Comparison of ENCODE assay signal across 9 mouse cellular contexts in the genomic region with DNA sequence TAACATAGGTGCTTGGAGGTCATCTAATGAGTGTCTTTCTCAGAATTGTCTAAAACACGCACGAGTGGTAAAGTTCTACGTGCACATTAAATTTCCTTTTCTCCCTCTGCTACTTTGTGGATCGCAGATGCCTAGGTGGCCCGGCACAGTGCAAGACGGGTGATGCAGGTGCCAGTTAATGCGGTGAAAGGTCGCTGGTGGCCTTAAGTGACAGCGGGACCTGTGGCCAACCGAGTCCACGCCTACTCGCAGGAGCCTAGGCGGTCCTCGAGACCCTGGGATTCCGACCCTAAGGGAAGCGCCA. TPM values are rescaled to one million over a fixed set of nuclear protein-coding genes. Genes with fewer than 3 reads are reported as not detected.
DNase-seq lines count a peak whose midpoint lies in the region; ATAC-seq lines count a peak whose summit lies in the region.
"Had no signal": no experiment of that assay in that cellular context is flagged by ENCODE, and none has a peak within 500 bp of the region (broad histone marks: within the 10 kb centered on the region; RNA-seq: fewer than 3 reads in every experiment).

No protein-coding gene starts in this region.

- no peak for DNase-seq in kidney, adult 9 months
- no peak for DNase-seq in layer of hippocampus, adult 9-11 months
- DNase-seq in spleen, postnatal 4 days (ENCODE audit: low spot score in 2 of 2), result no peak
- DNase-seq in right cerebral cortex, postnatal 36 days (ENCODE audit: low spot score in 2 of 2), result no peak

- ATAC-seq in kidney, embryonic 14.5 days (ENCODE audit: low FRiP score, low TSS enrichment), result no peak
- peak; percentile 32; the same call in 1 of the 2 replicates for ATAC-seq in common myeloid progenitor, adult 5-6 weeks (replicated peaks; ENCODE audit: low read depth, poor library complexity, severe bottlenecking)
- ATAC-seq in hindbrain, embryonic 16.5 days, result no peak
- no peak for ATAC-seq in midbrain, embryonic 16.5 days

- H3K4me1 ChIP-seq in kidney, embryonic 14.5 days (ENCODE audit: control insufficient read depth, insufficient read depth, low read length), result 0 out of 2 replicates have a peak, but pooled peaks cover 5% of the 10 kb centered on the region
- H3K4me1 ChIP-seq in hindbrain, embryonic 16.5 days (ENCODE audit: control insufficient read depth, insufficient read depth, low read depth, low read length), result peaks cover 11% of the 10 kb centered on the region
- peaks cover 12% of the 10 kb centered on the region for H3K4me1 ChIP-seq in midbrain, embryonic 16.5 days (ENCODE audit: control insufficient read depth, insufficient read depth, low read length)

- H3K4me3 ChIP-seq in kidney, embryonic 14.5 days (ENCODE audit: low read length), result peak overlapping the region; percentile 63
- peak overlapping the region; percentile 53 for H3K4me3 ChIP-seq in hindbrain, embryonic 16.5 days (ENCODE audit: low read length)
- H3K4me3 ChIP-seq in midbrain, embryonic 16.5 days (ENCODE audit: low read depth, low read length), result peak overlapping the region; percentile 71

- no peaks in the 10 kb centered on the region for H3K27me3 ChIP-seq in kidney, embryonic 14.5 days (ENCODE audit: control insufficient read depth, insufficient read depth, low read length)
- no peaks in the 10 kb centered on the region for H3K27me3 ChIP-seq in hindbrain, embryonic 16.5 days (replicated peaks; ENCODE audit: control insufficient read depth, insufficient read depth, low read length)
- no peaks in the 10 kb centered on the region for H3K27me3 ChIP-seq in midbrain, embryonic 16.5 days (ENCODE audit: control insufficient read depth, insufficient read depth, low read depth, low read length)
- H3K27me3 ChIP-seq: Patski had no signal

- WGBS in kidney, embryonic 14.5 days, result 6% methylated on average over 16 of the region's 16 CpGs
- WGBS in hindbrain, embryonic 16.5 days, result 6% methylated on average over 16 of the region's 16 CpGs
- 5% methylated on average over 16 of the region's 16 CpGs for whole genome bisulfite sequencing in midbrain, embryonic 16.5 days

- no peaks in the 10 kb centered on the region for H3K9me3 ChIP-seq in kidney, embryonic 14.5 days (ENCODE audit: control insufficient read depth, low read length)
- no peaks in the 10 kb centered on the region for H3K9me3 ChIP-seq in hindbrain, embryonic 16.5 days (ENCODE audit: control insufficient read depth, low read length)
- no peaks in the 10 kb centered on the region for H3K9me3 ChIP-seq in midbrain, embryonic 16.5 days (replicated peaks; ENCODE audit: control insufficient read depth, low read length, poor library complexity, severe bottlenecking)

- peak overlapping the region; percentile 75 for H3K9ac ChIP-seq in kidney, embryonic 14.5 days (ENCODE audit: low read depth, low read length)
- H3K9ac ChIP-seq in hindbrain, embryonic 16.5 days (ENCODE audit: low read depth, low read length), result peak overlapping the region; percentile 71
- peak overlapping the region; percentile 94 for H3K9ac ChIP-seq in midbrain, embryonic 16.5 days (ENCODE audit: low read depth, low read length)

- H3K27ac ChIP-seq in kidney, embryonic 14.5 days (ENCODE audit: low read depth, low read length), result peak overlapping the region; percentile 93
- peak overlapping the region; percentile 94 for H3K27ac ChIP-seq in hindbrain, embryonic 16.5 days (ENCODE audit: low read depth, low read length)
- peak overlapping the region; percentile 99 for H3K27ac ChIP-seq in midbrain, embryonic 16.5 days (ENCODE audit: low read length)

- peak overlapping the region; percentile 84 for H3K4me2 ChIP-seq in kidney, embryonic 14.5 days (replicated peaks; ENCODE audit: low read depth, low read length)
- H3K4me2 ChIP-seq in hindbrain, embryonic 16.5 days (ENCODE audit: low read length), result peak overlapping the region; percentile 69
- peak overlapping the region; percentile 88 for H3K4me2 ChIP-seq in midbrain, embryonic 16.5 days (ENCODE audit: low read length)

- H3K36me3 ChIP-seq in kidney, embryonic 14.5 days (ENCODE audit: control insufficient read depth, insufficient read depth, low read length), result peaks cover 9% of the 10 kb centered on the region; the same call in 1 of the 2 replicates
- peaks cover 7% of the 10 kb centered on the region for H3K36me3 ChIP-seq in hindbrain, embryonic 16.5 days (ENCODE audit: control insufficient read depth, insufficient read depth, low read length)
- H3K36me3 ChIP-seq in midbrain, embryonic 16.5 days (ENCODE audit: control insufficient read depth, insufficient read depth, low read length), result 0 out of 2 replicates have a peak, but pooled peaks cover 8% of the 10 kb centered on the region

RNA-seq across cellular contexts. Expression of gene Batf2, which starts 0.5 kb away (rescaled TPM):
- 0.15 TPM in 1 of 2 replicates, not detected in the other for polyA plus RNA-seq in kidney, embryonic 14.5 days (2014; fragmentation: Nextera tagmentation; extraction: Ambion mirVana)
- 0.44 and 0.78 TPM in 2 replicates for total RNA-seq in common myeloid progenitor, adult 5-6 weeks (2017)
- polyA plus RNA-seq in hindbrain, embryonic 16.5 days (2015; fragmentation: Nextera tagmentation; extraction: Ambion mirVana), result not detected in 2 replicates
- 0.15 TPM in 1 of 2 replicates, not detected in the other for polyA plus RNA-seq in midbrain, embryonic 16.5 days (2015; fragmentation: Nextera tagmentation; extraction: Ambion mirVana)

RNA-seq across cellular contexts. Expression of gene Arl2, which starts 1.0 kb away (rescaled TPM):
- polyA plus RNA-seq in kidney, embryonic 14.5 days (2014; fragmentation: Nextera tagmentation; extraction: Ambion mirVana), result 82.6 and 98.8 TPM in 2 replicates
- 27.6 and 36.5 TPM in 2 replicates for total RNA-seq in common myeloid progenitor, adult 5-6 weeks (2017)
- 154 and 162 TPM in 2 replicates for polyA plus RNA-seq in hindbrain, embryonic 16.5 days (2015; fragmentation: Nextera tagmentation; extraction: Ambion mirVana)
- polyA plus RNA-seq in midbrain, embryonic 16.5 days (2015; fragmentation: Nextera tagmentation; extraction: Ambion mirVana), result 133 and 151 TPM in 2 replicates

RNA-seq across cellular contexts. Expression of gene Snx15, which starts 12.2 kb away (rescaled TPM):
- polyA plus RNA-seq in kidney, embryonic 14.5 days (2014; fragmentation: Nextera tagmentation; extraction: Ambion mirVana), result 29.6 and 37.0 TPM in 2 replicates
- total RNA-seq in common myeloid progenitor, adult 5-6 weeks (2017), result 11.3 and 17.0 TPM in 2 replicates
- 64.3 and 66.9 TPM in 2 replicates for polyA plus RNA-seq in hindbrain, embryonic 16.5 days (2015; fragmentation: Nextera tagmentation; extraction: Ambion mirVana)
- polyA plus RNA-seq in midbrain, embryonic 16.5 days (2015; fragmentation: Nextera tagmentation; extraction: Ambion mirVana), result 58.7 and 65.4 TPM in 2 replicates

RNA-seq across cellular contexts. Expression of gene Sac3d1, which starts 21.9 kb away (rescaled TPM):
- 56.1 and 64.4 TPM in 2 replicates for polyA plus RNA-seq in kidney, embryonic 14.5 days (2014; fragmentation: Nextera tagmentation; extraction: Ambion mirVana)
- 4.9 and 8.2 TPM in 2 replicates for total RNA-seq in common myeloid progenitor, adult 5-6 weeks (2017)
- 48.5 and 53.9 TPM in 2 replicates for polyA plus RNA-seq in hindbrain, embryonic 16.5 days (2015; fragmentation: Nextera tagmentation; extraction: Ambion mirVana)
- polyA plus RNA-seq in midbrain, embryonic 16.5 days (2015; fragmentation: Nextera tagmentation; extraction: Ambion mirVana), result 44.2 and 45.2 TPM in 2 replicates

RNA-seq across cellular contexts. Expression of gene Naaladl1, which starts 34.7 kb away (rescaled TPM):
- polyA plus RNA-seq in kidney, embryonic 14.5 days (2014; fragmentation: Nextera tagmentation; extraction: Ambion mirVana), result 0.44 and 0.60 TPM in 2 replicates
- total RNA-seq in common myeloid progenitor, adult 5-6 weeks (2017), result not detected in 2 replicates
- 0.41 and 0.43 TPM in 2 replicates for polyA plus RNA-seq in hindbrain, embryonic 16.5 days (2015; fragmentation: Nextera tagmentation; extraction: Ambion mirVana)
- 0.25 and 0.26 TPM in 2 replicates for polyA plus RNA-seq in midbrain, embryonic 16.5 days (2015; fragmentation: Nextera tagmentation; extraction: Ambion mirVana)
